Mouse (Mus musculus) forebrain, embryonic 16.5 days (tissue): Measurements from ENCODE around the gene Ciao2b. TPM values are rescaled to one million over a fixed set of nuclear protein-coding genes. Genes with fewer than 3 reads are reported as not detected.

ENCODE experiments used
- ATAC-seq: fragments of 200-750 bp; cut with Nextera tagmentation; 2 replicates; pipeline ENCODE4 v1.8.0; 2017; ENCODE audit warnings: mild to moderate bottlenecking, moderate library complexity
- H3K27ac ChIP-seq: fragments of 300-500 bp; sonication (generic); 2 replicates; pipeline ENCODE4 v1.5.1; 2014; ENCODE audit warnings: low read length, control low read depth
- H3K27me3 ChIP-seq: fragments of 300-500 bp; sonication (generic); replicated peaks from 2 replicates; pipeline ENCODE4 v1.6.1; 2014; ENCODE audit warnings: low read length; ENCODE audit not compliant: control insufficient read depth, insufficient read depth
- H3K36me3 ChIP-seq: fragments of 300-500 bp; sonication (generic); 2 replicates; pipeline ENCODE4 v1.6.1; 2014; ENCODE audit not compliant: control insufficient read depth, insufficient read depth
- H3K4me1 ChIP-seq: fragments of 300-500 bp; sonication (generic); replicated peaks from 2 replicates; pipeline ENCODE4 v1.6.1; 2014; ENCODE audit warnings: low read length; ENCODE audit not compliant: control insufficient read depth, insufficient read depth
- H3K4me2 ChIP-seq: fragments of 300-500 bp; sonication (generic); 2 replicates; pipeline ENCODE4 v1.6.1; 2014; ENCODE audit warnings: mild to moderate bottlenecking, low read length, control low read depth
- H3K4me3 ChIP-seq: fragments of 300-500 bp; sonication (generic); replicated peaks from 2 replicates; pipeline ENCODE4 v1.5.1; 2014; ENCODE audit warnings: mild to moderate bottlenecking, low read length, control low read depth
- H3K9ac ChIP-seq: fragments of 300-500 bp; sonication (generic); replicated peaks from 2 replicates; pipeline ENCODE4 v1.6.1; 2014; ENCODE audit warnings: low read depth, low read length, control low read depth
- H3K9me3 ChIP-seq: fragments of 300-500 bp; sonication (generic); 2 replicates; pipeline ENCODE4 v1.6.1; 2016; ENCODE audit warnings: low read length; ENCODE audit not compliant: control insufficient read depth
- WGBS: fragments of 180-500 bp; shearing (Covaris S2); extraction: QIAGEN DNeasy Blood & Tissue Kit; methylation state at CpG from one replicate; pipeline ENCODE4 v1.1.7; 2014; 5-methylcytosine and 5-hydroxymethylcytosine counted together
- polyA plus RNA-seq: library from polyadenylated mRNA; unstranded; fragments of >200 nt; fragmentation: Nextera tagmentation; extraction: Ambion mirVana; gene quantifications from 2 replicates; pipeline ENCODE4 v1.2.1, GENCODE M21; 2015

The Ciao2b gene
- polyA plus RNA-seq, 1 experiment from 2014 or later = 140 TPM

GRCm38 (mm10) chr8:104628402-104628801, 13.4 kb downstream of the Ciao2b start:
- H3K4me2 ChIP-seq = no peak overlapping the region
- H3K4me3 ChIP-seq = no peak overlapping the region
- peaks cover 2% of the 10 kb centered on the region; the same call in 1 of the 2 replicates for H3K27me3 ChIP-seq
- H3K9me3 ChIP-seq = no peaks in the 10 kb centered on the region
- no peak overlapping the region for H3K9ac ChIP-seq
- peaks cover 10% of the 10 kb centered on the region for H3K4me1 ChIP-seq
- 97% methylated on average over 21 of the region's 21 CpGs for WGBS
- no peak for ATAC-seq
- H3K36me3 ChIP-seq = no peaks in the 10 kb centered on the region
- no peak overlapping the region for H3K27ac ChIP-seq

GRCm38 (mm10) chr8:104627065-104627740, 14.6 kb downstream of the Ciao2b start:
- H3K27me3 ChIP-seq = peaks cover 2% of the 10 kb centered on the region; the same call in 1 of the 2 replicates
- 66% methylated on average over 3 of the region's 4 CpGs for WGBS
- H3K4me3 ChIP-seq = no peak overlapping the region
- peaks cover 10% of the 10 kb centered on the region for H3K4me1 ChIP-seq
- no peak overlapping the region for H3K9ac ChIP-seq
- H3K27ac ChIP-seq = no peak overlapping the region
- no peaks in the 10 kb centered on the region for H3K36me3 ChIP-seq
- ATAC-seq = no peak
- no peaks in the 10 kb centered on the region for H3K9me3 ChIP-seq
- no peak overlapping the region for H3K4me2 ChIP-seq

GRCm38 (mm10) chr8:104624161-104624560, 17.6 kb downstream of the Ciao2b start, which contains the start of gene Cdh16:
Cdh16 (minus strand) TSS chr8:104624396.
- H3K9ac ChIP-seq = no peak within 1 kb of the TSS
- no peaks in the 10 kb centered on the region for H3K9me3 ChIP-seq
- no peaks in the 10 kb centered on the region for H3K4me1 ChIP-seq
- H3K4me3 ChIP-seq = no peak within 1 kb of the TSS
- no peaks in the 10 kb centered on the region for H3K36me3 ChIP-seq
- H3K27ac ChIP-seq = no peak within 1 kb of the TSS
- no peak for ATAC-seq
- peaks cover 4% of the 10 kb centered on the region; the same call in 1 of the 2 replicates for H3K27me3 ChIP-seq
- WGBS = 85% methylated on average over 6 of the region's 6 CpGs
- H3K4me2 ChIP-seq = no peak within 1 kb of the TSS

GRCm38 (mm10) chr8:104620765-104621164, 21.0 kb downstream of the Ciao2b start:
- Histone ChIP-seq H3K4me1 (no peaks in the 10 kb centered on the region), H3K4me2 (no peak overlapping the region), H3K9me3 (no peaks in the 10 kb centered on the region), H3K36me3 (no peaks in the 10 kb centered on the region), H3K27me3 (peaks cover 4% of the 10 kb centered on the region; the same call in 1 of the 2 replicates), H3K9ac (no peak overlapping the region), H3K27ac (no peak overlapping the region), H3K4me3 (no peak overlapping the region)
- no peak for ATAC-seq
- 78% methylated on average over 5 of the region's 5 CpGs for WGBS

GRCm38 (mm10) chr8:104613119-104613518, 28.6 kb downstream of the Ciao2b start:
- no peaks in the 10 kb centered on the region for H3K4me1 ChIP-seq
- H3K9ac ChIP-seq = no peak overlapping the region
- 88% methylated on average over 4 of the region's 4 CpGs for WGBS
- H3K27ac ChIP-seq = no peak overlapping the region
- H3K4me2 ChIP-seq = no peak overlapping the region
- no peak for ATAC-seq
- no peaks in the 10 kb centered on the region for H3K27me3 ChIP-seq
- H3K4me3 ChIP-seq = no peak overlapping the region
- no peaks in the 10 kb centered on the region for H3K36me3 ChIP-seq
- no peaks in the 10 kb centered on the region for H3K9me3 ChIP-seq

- WGBS = 83% methylated on average over 4 of the region's 4 CpGs
Observed at GRCm38 (mm10) chr8:104611613-104612012, 30.2 kb downstream of the Ciao2b start.

GRCm38 (mm10) chr8:104610185-104610766, 31.5 kb downstream of the Ciao2b start:
- no peak overlapping the region for H3K9ac ChIP-seq
- no peaks in the 10 kb centered on the region for H3K27me3 ChIP-seq
- H3K36me3 ChIP-seq = no peaks in the 10 kb centered on the region
- H3K9me3 ChIP-seq = no peaks in the 10 kb centered on the region
- no peak overlapping the region for H3K27ac ChIP-seq
- H3K4me3 ChIP-seq = no peak overlapping the region
- ATAC-seq = no peak
- H3K4me1 ChIP-seq = no peaks in the 10 kb centered on the region
- 83% methylated on average over 12 of the region's 12 CpGs for WGBS
- no peak overlapping the region for H3K4me2 ChIP-seq

More at GRCm38 (mm10) chr8:104611613-104612012, 30.2 kb downstream of the Ciao2b start:
- Histone ChIP-seq H3K27me3 (no peaks in the 10 kb centered on the region), H3K9me3 (no peaks in the 10 kb centered on the region), H3K27ac (no peak overlapping the region), H3K36me3 (no peaks in the 10 kb centered on the region), H3K4me2 (no peak overlapping the region), H3K4me1 (no peaks in the 10 kb centered on the region), H3K9ac (no peak overlapping the region), H3K4me3 (no peak overlapping the region)
- no peak for ATAC-seq

GRCm38 (mm10) chr8:104609222-104609621, 32.5 kb downstream of the Ciao2b start:
- H3K4me1 ChIP-seq = no peaks in the 10 kb centered on the region
- no peak for ATAC-seq
- H3K9me3 ChIP-seq = no peaks in the 10 kb centered on the region
- no peak overlapping the region for H3K9ac ChIP-seq
- H3K4me3 ChIP-seq = no peak overlapping the region
- no peaks in the 10 kb centered on the region for H3K36me3 ChIP-seq
- no peaks in the 10 kb centered on the region for H3K27me3 ChIP-seq
- no peak overlapping the region for H3K27ac ChIP-seq
- WGBS = 74% methylated on average over 8 of the region's 8 CpGs
- no peak overlapping the region for H3K4me2 ChIP-seq

GRCm38 (mm10) chr8:104607944-104608343, 33.8 kb downstream of the Ciao2b start:
- H3K4me2 ChIP-seq = no peak overlapping the region
- no peak overlapping the region for H3K4me3 ChIP-seq
- no peak for ATAC-seq
- H3K9ac ChIP-seq = no peak overlapping the region
- no peaks in the 10 kb centered on the region for H3K27me3 ChIP-seq
- no peak overlapping the region for H3K27ac ChIP-seq
- no peaks in the 10 kb centered on the region for H3K9me3 ChIP-seq
- H3K4me1 ChIP-seq = no peaks in the 10 kb centered on the region
- no peaks in the 10 kb centered on the region for H3K36me3 ChIP-seq
- 86% methylated on average over 2 of the region's 2 CpGs for WGBS
